Mouse (Mus musculus) heart, postnatal 4 days (tissue): ENCODE results near the gene Man1b1. TPM values are rescaled to one million over a fixed set of nuclear protein-coding genes. Genes with fewer than 3 reads are reported as not detected.

Experiments
- total RNA-seq, 2 experiments: library from RNA; stranded (reverse); gene quantifications; 2 replicates each; pipeline ENCODE4 v1.2.3; 2021

The Man1b1 gene
- total RNA-seq, 2 experiments from 2014 or later = 27.2 to 28.6 TPM

Other genes starting within 250 kb of the Man1b1 start
- gene Noxa1, start 237.2 kb upstream of the Man1b1 start, total RNA-seq = not detected
- gene Nrarp, start 151.6 kb upstream of the Man1b1 start, total RNA-seq = 10 to 100 TPM; 31.2 to 33.4 TPM
- gene Tor4a, start 135.5 kb upstream of the Man1b1 start, total RNA-seq = 1 to 10 TPM; 4.4 to 5.8 TPM
- gene Nelfb, start 120.8 kb upstream of the Man1b1 start, total RNA-seq = 10 to 100 TPM; 43.4 to 44.5 TPM
- not detected for gene Stpg3, start 117.7 kb upstream of the Man1b1 start, total RNA-seq
- gene Fam166a, start 113.6 kb upstream of the Man1b1 start, total RNA-seq = not detected
- gene Tubb4b, start 107.6 kb upstream of the Man1b1 start, total RNA-seq = 100 to 1,000 TPM; 415 to 442 TPM
- gene Slc34a3, start 98.0 kb upstream of the Man1b1 start, total RNA-seq = not detected
- gene Rnf224, start 95.6 kb upstream of the Man1b1 start, total RNA-seq = not detected
- 1 to 10 TPM; 1.5 to 3.0 TPM for gene Rnf208, start 90.1 kb upstream of the Man1b1 start, total RNA-seq
- gene Cysrt1, start 89.9 kb upstream of the Man1b1 start, total RNA-seq = not detected
- 1 to 10 TPM; 1.3 to 1.8 TPM for gene AL732309.1, start 85.5 kb upstream of the Man1b1 start, total RNA-seq
- gene Tmem203, start 76.9 kb upstream of the Man1b1 start, total RNA-seq = 10 to 100 TPM; 16.9 to 18.1 TPM
- gene Tprn, start 69.7 kb upstream of the Man1b1 start, total RNA-seq = 1 to 10 TPM; 4.9 to 5.7 TPM
- gene Ssna1, start 59.9 kb upstream of the Man1b1 start, total RNA-seq = 10 to 100 TPM; 60.0 to 62.0 TPM
- gene Anapc2, start 59.9 kb upstream of the Man1b1 start, total RNA-seq = 10 to 100 TPM; 49.7 to 53.1 TPM
- not detected for gene Tmem210, start 44.2 kb upstream of the Man1b1 start, total RNA-seq
- gene Lrrc26, start 42.4 kb upstream of the Man1b1 start, total RNA-seq = not detected
- gene Grin1, start 13.2 kb upstream of the Man1b1 start, total RNA-seq = not detected
- gene Dpp7, start 24.0 kb downstream of the Man1b1 start, total RNA-seq = 1 to 10 TPM; 4.7 to 5.2 TPM
- 1 to 10 TPM; 7.3 to 9.5 TPM for gene Uap1l1, start 33.3 kb downstream of the Man1b1 start, total RNA-seq
- 10 to 100 TPM in 1 of 2 experiments, 1 to 10 TPM in 1; 8.7 to 10.8 TPM for gene Sapcd2, start 40.0 kb downstream of the Man1b1 start, total RNA-seq
- 1 to 10 TPM; 5.7 to 8.5 TPM for gene Entpd2, start 63.5 kb downstream of the Man1b1 start, total RNA-seq
- 10 to 100 TPM; 33.1 to 35.2 TPM for gene Npdc1, start 67.0 kb downstream of the Man1b1 start, total RNA-seq
- gene Fut7, start 90.9 kb downstream of the Man1b1 start, total RNA-seq = under 1 TPM in 1 of 2 experiments, not detected in 1; 0.11 TPM
- 10 to 100 TPM; 19.4 to 20.7 TPM for gene Abca2, start 96.4 kb downstream of the Man1b1 start, total RNA-seq
- 1 to 10 TPM; 2.8 to 4.1 TPM for gene Clic3, start 124.5 kb downstream of the Man1b1 start, total RNA-seq
- gene Paxx, start 128.8 kb downstream of the Man1b1 start, total RNA-seq = 10 to 100 TPM; 30.5 to 32.8 TPM
- 100 to 1,000 TPM; 117 to 137 TPM for gene Ptgds, start 137.7 kb downstream of the Man1b1 start, total RNA-seq
- gene Lcn12, start 161.6 kb downstream of the Man1b1 start, total RNA-seq = not detected
- 10 to 100 TPM; 93.6 to 98.6 TPM for gene Fbxw5, start 168.4 kb downstream of the Man1b1 start, total RNA-seq
- under 1 TPM in 1 of 2 experiments, not detected in 1; 0.45 TPM for gene C8g, start 169.4 kb downstream of the Man1b1 start, total RNA-seq
- gene Traf2, start 214.6 kb downstream of the Man1b1 start, total RNA-seq = 10 to 100 TPM; 13.2 to 15.8 TPM
- gene Edf1, start 225.5 kb downstream of the Man1b1 start, total RNA-seq = 100 to 1,000 TPM; 151 to 152 TPM
- 1 to 10 TPM; 1.4 to 2.3 TPM for gene Mamdc4, start 242.5 kb downstream of the Man1b1 start, total RNA-seq
- gene Phpt1, start 242.9 kb downstream of the Man1b1 start, total RNA-seq = 100 to 1,000 TPM; 100 to 101 TPM
- gene Ajm1, start 249.4 kb downstream of the Man1b1 start, total RNA-seq = under 1 TPM; 0.14 to 0.41 TPM